Mouse (Mus musculus): ENCODE data around the gene Fam120a.

DNA sequence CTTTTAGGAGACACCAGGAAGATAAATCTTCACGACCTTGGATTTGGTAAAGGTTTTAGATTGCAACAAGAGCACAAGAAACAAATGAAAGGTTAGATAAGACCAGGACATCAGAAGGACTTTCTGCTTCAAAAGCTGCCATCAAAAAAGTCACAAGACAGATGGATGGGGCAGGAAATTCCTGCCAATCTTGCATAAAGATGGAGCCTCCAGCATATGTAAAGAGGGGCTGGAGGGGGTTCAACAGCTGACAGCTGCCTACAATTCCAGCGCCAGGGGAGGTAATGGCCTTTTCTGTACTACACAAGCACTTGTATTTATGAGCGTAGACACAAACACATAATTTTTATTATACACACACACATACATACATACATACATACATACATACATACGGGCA, 138.0 kb downstream of the Fam120a start:
- no peak for TF ChIP-seq CTCF (IDR thresholded peaks at IDR 0.05; ENCODE audit: control insufficient read depth, insufficient read depth, insufficient read length)
- TF ChIP-seq MYOG (IDR thresholded peaks at IDR 0.05; ENCODE audit: control insufficient read depth, extremely low read depth, insufficient read length), result no peak
- TF ChIP-seq MYOD1 (IDR thresholded peaks at IDR 0.05; ENCODE audit: control insufficient read depth, insufficient read length, low read depth), result no peak
- TF ChIP-seq MAX (IDR thresholded peaks at IDR 0.05), result no peak
- no peak for TF ChIP-seq USF1 (IDR thresholded peaks at IDR 0.05; ENCODE audit: low read depth)
- no peak for TF ChIP-seq FOSL1 (IDR thresholded peaks at IDR 0.05; ENCODE audit: insufficient read depth, low read length, poor library complexity, severe bottlenecking)
- TF ChIP-seq CEBPB (IDR thresholded peaks at IDR 0.05; ENCODE audit: low read depth), result no peak

All from C2C12 (cell line).